Mouse (Mus musculus) megakaryocyte, embryonic 14.5 days (primary cell): ENCODE data around the gene Sord.

Source experiments
- FLI1 ChIP-seq: IDR thresholded peaks from 2 replicates; pipeline ENCODE4 v1.6.1; 2012; ENCODE audit warnings: low read length, inconsistent platforms, mixed read lengths
- GATA1 ChIP-seq: IDR thresholded peaks from 3 replicates; pipeline ENCODE4 v1.6.1; 2012; ENCODE audit warnings: mixed read lengths, low read length, inconsistent platforms, borderline replicate concordance

GRCm38 (mm10) chr2:122186751-122187150 is 47.8 kb upstream of the Sord start:
- no peak for TF ChIP-seq GATA1
- TF ChIP-seq FLI1, result no peak
